Comparison of ENCODE assay signal across 25 mouse cellular contexts in the genomic region with DNA sequence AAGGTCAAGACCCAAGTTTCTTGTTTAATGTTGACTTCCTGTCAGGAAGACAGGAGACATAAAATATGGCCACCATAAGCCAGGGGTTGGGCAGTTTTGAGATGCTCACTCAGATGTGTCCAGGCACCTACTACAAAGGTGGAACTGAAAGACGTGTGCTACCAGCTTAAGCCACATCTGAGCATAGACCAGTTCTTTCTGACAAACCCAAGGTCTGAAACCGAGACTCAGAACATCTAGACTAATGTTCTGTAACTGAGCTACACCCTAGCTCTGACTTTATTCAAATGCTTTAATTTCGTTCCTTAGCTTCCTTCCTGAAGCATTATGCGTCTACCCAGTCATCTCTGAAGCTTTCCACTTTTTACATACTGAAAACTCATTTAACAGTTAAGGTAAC. TPM values are rescaled to one million over a fixed set of nuclear protein-coding genes. Genes with fewer than 3 reads are reported as not detected.
DNase-seq lines count a peak whose midpoint lies in the region; ATAC-seq and TF ChIP-seq lines count a peak whose summit lies in the region.
"Had no signal": no experiment of that assay in that cellular context is flagged by ENCODE, and none has a peak within 500 bp of the region (broad histone marks: within the 10 kb centered on the region; RNA-seq: fewer than 3 reads in every experiment).

No protein-coding gene starts in this region.

- peaks cover 85% of the 10 kb centered on the region for H3K36me3 ChIP-seq in liver, postnatal 0 days (replicated peaks; ENCODE audit: insufficient read depth, low read length)
- peaks cover 48% of the 10 kb centered on the region for H3K36me3 ChIP-seq in liver, embryonic 11.5 days (ENCODE audit: control insufficient read depth, insufficient read depth, low read length)
- H3K36me3 ChIP-seq in heart, adult 2 months (ENCODE audit: control insufficient read depth, insufficient read depth, low read length) = no peaks in the 10 kb centered on the region

- no peak overlapping the region for H3K4me2 ChIP-seq in liver, postnatal 0 days (ENCODE audit: low read depth, low read length)
- no peak overlapping the region for H3K4me2 ChIP-seq in liver, embryonic 11.5 days
- H3K4me2 ChIP-seq: forebrain, embryonic 13.5 days; heart, embryonic 12.5 days; heart, embryonic 15.5 days; hindbrain, embryonic 14.5 days had no signal

- H3K27me3 ChIP-seq in liver, postnatal 0 days (ENCODE audit: insufficient read depth, low read length) = no peaks in the 10 kb centered on the region
- H3K27me3 ChIP-seq in liver, embryonic 11.5 days (replicated peaks; ENCODE audit: control insufficient read depth, insufficient read depth, low read length) = no peaks in the 10 kb centered on the region
- H3K27me3 ChIP-seq in heart, adult 2 months (ENCODE audit: control insufficient read depth, insufficient read depth, low read length) = no peaks in the 10 kb centered on the region
- H3K27me3 ChIP-seq: forebrain, embryonic 13.5 days; heart, embryonic 12.5 days; heart, embryonic 15.5 days had no signal

- H3K4me3 ChIP-seq in liver, postnatal 0 days (ENCODE audit: low read depth, low read length) = no peak overlapping the region
- no peak overlapping the region for H3K4me3 ChIP-seq in liver, embryonic 11.5 days (ENCODE audit: low read depth, low read length)
- H3K4me3 ChIP-seq in heart, adult 2 months = no peak overlapping the region
- H3K4me3 ChIP-seq: forebrain, embryonic 10.5 days; forebrain, embryonic 13.5 days; heart, embryonic 12.5 days; heart, embryonic 15.5 days; hindbrain, embryonic 10.5 days had no signal

- H3K9me3 ChIP-seq in liver, postnatal 0 days (ENCODE audit: low read length) = no peaks in the 10 kb centered on the region
- no peaks in the 10 kb centered on the region for H3K9me3 ChIP-seq in liver, embryonic 11.5 days (ENCODE audit: control insufficient read depth, low read length)
- H3K9me3 ChIP-seq: forebrain, embryonic 10.5 days; forebrain, embryonic 13.5 days; heart, embryonic 12.5 days; heart, embryonic 15.5 days; hindbrain, embryonic 10.5 days had no signal

- ATAC-seq in liver, postnatal 0 days = no peak
- no peak for ATAC-seq in liver, embryonic 11.5 days (replicated peaks; ENCODE audit: low FRiP score)
- ATAC-seq in neutrophil, adult 5-6 weeks (ENCODE audit: extremely low read depth, insufficient number of reproducible peaks, low FRiP score, poor library complexity, severe bottlenecking) = peak; percentile 80
- ATAC-seq: activated CD4-positive, CD25-positive, alpha-beta regulatory T cell, adult 4 months; CD4-positive, CD25-positive, alpha-beta regulatory T cell, adult 4 months; forebrain, embryonic 13.5 days; forebrain, embryonic 16.5 days; hindbrain, postnatal 0 days; inflammation-experienced regulatory T-cells, adult 6 months had no signal

- H3K4me1 ChIP-seq in liver, postnatal 0 days (ENCODE audit: insufficient read depth) = no peaks in the 10 kb centered on the region
- H3K4me1 ChIP-seq in liver, embryonic 11.5 days (replicated peaks; ENCODE audit: control insufficient read depth, insufficient read depth, low read length) = peaks cover 5% of the 10 kb centered on the region; the same call in 1 of the 2 replicates
- H3K4me1 ChIP-seq in heart, adult 2 months (ENCODE audit: control insufficient read depth, insufficient read depth, low read length) = no peaks in the 10 kb centered on the region; the same call in 1 of the 2 replicates
- H3K4me1 ChIP-seq: forebrain, embryonic 10.5 days; forebrain, embryonic 13.5 days; hindbrain, embryonic 10.5 days had no signal

- DNase-seq in liver, postnatal 0 days = no peak
- DNase-seq in liver, embryonic 11.5 days (ENCODE audit: low spot score) = no peak
- peak; percentile 87 for DNase-seq in A20 (ENCODE audit: low read depth, low spot score)
- no peak for DNase-seq in heart, adult 2 months
- DNase-seq in gastrocnemius, postnatal 14 days = no peak
- DNase-seq: adrenal gland, adult 8-10 months; adrenal gland, postnatal 25 days; cerebellum, adult 18-20 months; cerebellum, adult 9-10 months; cerebellum, postnatal 14 days; gastrocnemius, postnatal 10 days; heart, postnatal 10 days; heart, postnatal 36 days had no signal

- peaks cover 3% of the 10 kb centered on the region for H3K79me2 ChIP-seq in heart, adult 2 months (replicated peaks; ENCODE audit: control insufficient read depth, insufficient read depth, low read length)

- intact Hi-C loops in heart, adult 2 months (cut with DNase I) = no loop called here
- intact Hi-C loops in gastrocnemius, postnatal 14 days (cut with DNase I; ENCODE audit: low total_unique reads) = no loop called here

- no peak for TF ChIP-seq CTCF in liver, postnatal 0 days (IDR thresholded peaks at IDR 0.05; ENCODE audit: low read depth)
- TF ChIP-seq CTCF in heart, adult 2 months (IDR thresholded peaks at IDR 0.05) = no peak

- H3K27ac ChIP-seq in liver, postnatal 0 days (ENCODE audit: low read depth) = peak overlapping the region; percentile 39; the same call in 1 of the 2 replicates
- no peak overlapping the region for H3K27ac ChIP-seq in liver, embryonic 11.5 days (ENCODE audit: low read depth, low read length)
- H3K27ac ChIP-seq in heart, adult 2 months = no peak overlapping the region
- H3K27ac ChIP-seq: forebrain, embryonic 10.5 days; forebrain, embryonic 13.5 days; heart, embryonic 15.5 days; hindbrain, embryonic 10.5 days; hindbrain, embryonic 14.5 days; hindbrain, postnatal 0 days had no signal

- TF ChIP-seq POLR2A in heart, adult 2 months (IDR thresholded peaks at IDR 0.05; ENCODE audit: insufficient read depth, low read depth, low read length) = no peak

- H3K9ac ChIP-seq in liver, postnatal 0 days (replicated peaks) = no peak overlapping the region
- H3K9ac ChIP-seq in liver, embryonic 11.5 days (ENCODE audit: low read depth, low read length) = no peak overlapping the region
- no peak overlapping the region for H3K9ac ChIP-seq in heart, adult 2 months (ENCODE audit: low read depth, low read length)
- H3K9ac ChIP-seq: forebrain, embryonic 13.5 days; heart, embryonic 12.5 days; heart, embryonic 15.5 days; hindbrain, embryonic 14.5 days had no signal

- WGBS in liver, postnatal 0 days (ENCODE audit: insufficient replicate concordance) = 76% methylated on average over 4 of the region's 4 CpGs
- 90% methylated on average over 4 of the region's 4 CpGs for WGBS in liver, embryonic 11.5 days
- 79% methylated on average over 4 of the region's 4 CpGs for WGBS in heart, adult 2 months

- TF ChIP-seq EP300 in liver, postnatal 0 days (IDR thresholded peaks at IDR 0.05; ENCODE audit: low read depth) = no peak
- TF ChIP-seq EP300 in heart, adult 2 months (IDR thresholded peaks at IDR 0.05; ENCODE audit: insufficient read depth, low read depth, low read length) = no peak

RNA-seq across cellular contexts. Expression of a gene that starts 21.0 kb away (rescaled TPM):
- 18.3 and 19.2 TPM in 2 replicates for polyA plus RNA-seq in liver, postnatal 0 days (2015; fragmentation: Nextera tagmentation; extraction: Ambion mirVana)
- polyA plus RNA-seq in liver, embryonic 11.5 days (2014; fragmentation: Nextera tagmentation; extraction: Ambion mirVana) = 35.4 and 36.5 TPM in 2 replicates
- 18.3 and 22.9 TPM in 2 replicates for total RNA-seq in neutrophil, adult 5-6 weeks (2017)
- total RNA-seq in heart, adult 2 months (2021) = 10 to 100 TPM; 49.5 to 50.3 TPM
- polyA plus RNA-seq in heart, adult 2 months (2012; rRNA removed) = 91.2 and 107 TPM in 2 replicates
- 10 to 100 TPM; 21.2 to 23.4 TPM for total RNA-seq in gastrocnemius, postnatal 14 days (2021)

RNA-seq across cellular contexts. Expression of a gene that starts 21.9 kb away (rescaled TPM):
- polyA plus RNA-seq in liver, postnatal 0 days (2015; fragmentation: Nextera tagmentation; extraction: Ambion mirVana) = 45.1 and 49.1 TPM in 2 replicates
- 70.6 and 70.8 TPM in 2 replicates for polyA plus RNA-seq in liver, embryonic 11.5 days (2014; fragmentation: Nextera tagmentation; extraction: Ambion mirVana)
- total RNA-seq in neutrophil, adult 5-6 weeks (2017) = 520 and 539 TPM in 2 replicates
- total RNA-seq in heart, adult 2 months (2021) = 100 to 1,000 TPM; 107 to 121 TPM
- polyA plus RNA-seq in heart, adult 2 months (2012; rRNA removed) = 46.1 and 77.8 TPM in 2 replicates
- 100 to 1,000 TPM; 143 to 179 TPM for total RNA-seq in gastrocnemius, postnatal 14 days (2021)

RNA-seq across cellular contexts. Expression of a gene that starts 23.4 kb away (rescaled TPM):
- polyA plus RNA-seq in liver, postnatal 0 days (2015; fragmentation: Nextera tagmentation; extraction: Ambion mirVana) = 20.2 and 21.9 TPM in 2 replicates
- polyA plus RNA-seq in liver, embryonic 11.5 days (2014; fragmentation: Nextera tagmentation; extraction: Ambion mirVana) = 19.4 and 19.7 TPM in 2 replicates
- total RNA-seq in neutrophil, adult 5-6 weeks (2017) = 87.3 and 99.3 TPM in 2 replicates
- total RNA-seq in heart, adult 2 months (2021) = 1 to 10 TPM; 5.6 to 7.6 TPM
- polyA plus RNA-seq in heart, adult 2 months (2012; rRNA removed) = 9.5 and 11.4 TPM in 2 replicates
- 10 to 100 TPM; 10.7 to 32.2 TPM for total RNA-seq in gastrocnemius, postnatal 14 days (2021)

RNA-seq across cellular contexts. Expression of a gene that starts 52.7 kb away (rescaled TPM):
- polyA plus RNA-seq in liver, postnatal 0 days (2015; fragmentation: Nextera tagmentation; extraction: Ambion mirVana) = 0.11 and 0.22 TPM in 2 replicates
- 0.18 and 0.26 TPM in 2 replicates for polyA plus RNA-seq in liver, embryonic 11.5 days (2014; fragmentation: Nextera tagmentation; extraction: Ambion mirVana)
- total RNA-seq in neutrophil, adult 5-6 weeks (2017) = 1.0 and 1.1 TPM in 2 replicates
- total RNA-seq in heart, adult 2 months (2021) = under 1 TPM in 1 of 2 experiments, not detected in 1; 0.18 TPM
- polyA plus RNA-seq in heart, adult 2 months (2012; rRNA removed) = 0.18 and 0.37 TPM in 2 replicates
- total RNA-seq in gastrocnemius, postnatal 14 days (2021) = under 1 TPM; 0.14 to 0.16 TPM
